Mouse (Mus musculus) liver, adult 2 months (tissue): ENCODE measurements around the gene T2. TPM values are rescaled to one million over a fixed set of nuclear protein-coding genes. Genes with fewer than 3 reads are reported as not detected.

ENCODE experiments used
- DNase-seq: peaks from one replicate; pipeline ENCODE4 v3.0.0-alpha.2; 2011; ENCODE audit warnings: low read depth, low spot score; ENCODE audit errors: extremely low read depth
- H3K27ac ChIP-seq: fragments of 200-500 bp; replicated peaks from 2 replicates; pipeline ENCODE4 v1.5.1; 2012; ENCODE audit warnings: low read depth, mild to moderate bottlenecking, control low read depth, inconsistent platforms, low read length; ENCODE audit not compliant: insufficient read depth
- H3K27me3 ChIP-seq: fragments of 200-500 bp; 2 replicates; pipeline ENCODE4 v1.6.1; 2012; ENCODE audit warnings: mild to moderate bottlenecking, moderate library complexity, low read length, inconsistent platforms; ENCODE audit not compliant: control insufficient read depth, insufficient read depth
- H3K36me3 ChIP-seq: fragments of 200-500 bp; 2 replicates; pipeline ENCODE4 v1.6.1; 2012; ENCODE audit warnings: low read length, inconsistent platforms; ENCODE audit not compliant: control insufficient read depth, insufficient read depth
- H3K4me1 ChIP-seq: fragments of 200-500 bp; 2 replicates; pipeline ENCODE4 v1.6.1; 2011; ENCODE audit warnings: low read length; ENCODE audit not compliant: control insufficient read depth, insufficient read depth
- H3K4me3 ChIP-seq: fragments of 200-500 bp; 2 replicates; pipeline ENCODE4 v1.5.1; 2011; ENCODE audit warnings: low read depth, mild to moderate bottlenecking, control low read depth, low read length, moderate library complexity; ENCODE audit not compliant: insufficient read depth
- H3K79me2 ChIP-seq: fragments of 200-500 bp; 2 replicates; pipeline ENCODE4 v1.6.1; 2012; ENCODE audit warnings: inconsistent platforms, mild to moderate bottlenecking, low read length, moderate library complexity; ENCODE audit not compliant: control insufficient read depth, insufficient read depth
- H3K9ac ChIP-seq: fragments of 200-500 bp; 2 replicates; pipeline ENCODE4 v1.6.1; 2012; ENCODE audit warnings: low read depth, mild to moderate bottlenecking, control low read depth, inconsistent platforms, low read length
- CTCF ChIP-seq: fragments of 200-500 bp; IDR thresholded peaks from 2 replicates; pipeline ENCODE4 v1.5.1; 2011; ENCODE audit warnings: low read depth, low read length, control low read depth
- POLR2A ChIP-seq: fragments of 200-500 bp; IDR thresholded peaks from 2 replicates; pipeline ENCODE4 v1.6.1; 2011; ENCODE audit warnings: low read length, control low read depth; ENCODE audit not compliant: insufficient read depth; ENCODE audit errors: extremely low read depth
- WGBS: fragments of 180-500 bp; shearing (Covaris S2); methylation state at CpG from one replicate; pipeline ENCODE4 v1.1.7; 2018; 5-methylcytosine and 5-hydroxymethylcytosine counted together
- polyA plus RNA-seq: library from polyadenylated mRNA; depleted of rRNA; stranded (reverse); fragments of >200 nt; gene quantifications from 2 replicates; pipeline ENCODE4 v1.2.3, GENCODE M21; 2012; rRNA removed
- total RNA-seq: library from RNA; depleted of rRNA; stranded (reverse); fragments of >200 nt; gene quantifications from 2 replicates; pipeline ENCODE4 v1.2.3, GENCODE M21; 2014; rRNA removed

Gene T2
- total and polyA plus RNA-seq, 2 experiments = not detected

- no peak for TF ChIP-seq CTCF
- no peak for TF ChIP-seq POLR2A
- WGBS = 46% methylated on average over 9 of the region's 9 CpGs
These were observed 101.2 kb downstream of the T2 start for GRCm38 (mm10) chr17:8456856-8457460.

GRCm38 (mm10) chr17:8461568-8461967 is 105.8 kb downstream of the T2 start:
- Histone ChIP-seq H3K9ac (no peak overlapping the region), H3K36me3 (no peaks in the 10 kb centered on the region), H3K27ac (no peak overlapping the region), H3K79me2 (no peaks in the 10 kb centered on the region), H3K27me3 (no peaks in the 10 kb centered on the region), H3K4me1 (no peaks in the 10 kb centered on the region), H3K4me3 (no peak overlapping the region)
- TF ChIP-seq POLR2A (no peak), CTCF (peak; percentile 76)
- DNase-seq = peak; percentile 4
- 3% methylated on average over 4 of the region's 4 CpGs for WGBS

More at GRCm38 (mm10) chr17:8456856-8457460, 101.2 kb downstream of the T2 start:
- Histone ChIP-seq H3K4me3 (no peak overlapping the region), H3K27ac (no peak overlapping the region), H3K79me2 (no peaks in the 10 kb centered on the region), H3K9ac (no peak overlapping the region), H3K4me1 (no peaks in the 10 kb centered on the region), H3K27me3 (peaks cover 3% of the 10 kb centered on the region; the same call in 1 of the 2 replicates), H3K36me3 (no peaks in the 10 kb centered on the region)
- DNase-seq = no peak

- Histone ChIP-seq H3K27me3 (no peaks in the 10 kb centered on the region), H3K4me3 (no peak overlapping the region), H3K36me3 (no peaks in the 10 kb centered on the region), H3K79me2 (no peaks in the 10 kb centered on the region), H3K27ac (no peak overlapping the region), H3K4me1 (no peaks in the 10 kb centered on the region), H3K9ac (no peak overlapping the region)
- DNase-seq = peak; percentile 48
- WGBS = 23% methylated on average over 9 of the region's 9 CpGs
- TF ChIP-seq CTCF (peak; percentile 85), POLR2A (no peak)
These were observed 107.8 kb downstream of the T2 start for GRCm38 (mm10) chr17:8463482-8464128.

- Histone ChIP-seq H3K79me2 (no peaks in the 10 kb centered on the region), H3K4me3 (no peak overlapping the region), H3K27ac (no peak overlapping the region), H3K27me3 (peaks cover 8% of the 10 kb centered on the region; the same call in 1 of the 2 replicates), H3K9ac (no peak overlapping the region), H3K36me3 (no peaks in the 10 kb centered on the region), H3K4me1 (no peaks in the 10 kb centered on the region)
- TF ChIP-seq POLR2A (no peak), CTCF (no peak)
- no peak for DNase-seq
- WGBS = 73% methylated on average over 3 of the region's 3 CpGs
These were observed 112.0 kb downstream of the T2 start for GRCm38 (mm10) chr17:8467771-8468170.

GRCm38 (mm10) chr17:8468716-8469344 is 113.0 kb downstream of the T2 start:
- Histone ChIP-seq H3K4me3 (no peak overlapping the region), H3K27ac (no peak overlapping the region), H3K4me1 (no peaks in the 10 kb centered on the region), H3K27me3 (peaks cover 8% of the 10 kb centered on the region; the same call in 1 of the 2 replicates), H3K79me2 (no peaks in the 10 kb centered on the region), H3K36me3 (no peaks in the 10 kb centered on the region), H3K9ac (no peak overlapping the region)
- no peak for TF ChIP-seq POLR2A
- TF ChIP-seq CTCF = peak; percentile 87
- WGBS = 15% methylated on average over 19 of the region's 19 CpGs
- peak; percentile 34 for DNase-seq

Other genes starting within 250 kb of the T2 start
- 0.07 TPM in 1 of 2 replicates, not detected in the other for gene Gm49673, start 208.2 kb upstream of the T2 start, total RNA-seq
- gene Gm49673, start 208.2 kb upstream of the T2 start, polyA plus RNA-seq = 0.17 TPM in 1 of 2 replicates, not detected in the other
- gene Rnaset2a, start 207.9 kb upstream of the T2 start, total RNA-seq = 44.9 and 51.8 TPM in 2 replicates
- 36.9 and 39.7 TPM in 2 replicates for gene Rnaset2a, start 207.9 kb upstream of the T2 start, polyA plus RNA-seq
- 10.5 TPM in 2 replicates for gene Fgfr1op, start 190.5 kb upstream of the T2 start, total RNA-seq
- 1.8 and 2.1 TPM in 2 replicates for gene Fgfr1op, start 190.5 kb upstream of the T2 start, polyA plus RNA-seq
- 0.60 TPM in 1 of 2 replicates, not detected in the other for gene Ccr6, start 119.9 kb upstream of the T2 start, total RNA-seq
- 0.17 and 0.20 TPM in 2 replicates for gene Ccr6, start 119.9 kb upstream of the T2 start, polyA plus RNA-seq
- 690 and 762 TPM in 2 replicates for gene Mpc1, start 73.1 kb upstream of the T2 start, total RNA-seq
- gene Mpc1, start 73.1 kb upstream of the T2 start, polyA plus RNA-seq = 305 and 352 TPM in 2 replicates
- gene Sft2d1, start 44.9 kb upstream of the T2 start, total RNA-seq = 58.4 and 59.7 TPM in 2 replicates
- gene Sft2d1, start 44.9 kb upstream of the T2 start, polyA plus RNA-seq = 53.7 and 67.4 TPM in 2 replicates
- gene Prr18, start 18.5 kb upstream of the T2 start, total RNA-seq = 0.09 and 0.27 TPM in 2 replicates
- 0.04 and 0.17 TPM in 2 replicates for gene Prr18, start 18.5 kb upstream of the T2 start, polyA plus RNA-seq
- not detected in 2 replicates for gene T, start 78.4 kb downstream of the T2 start, total RNA-seq
- gene T, start 78.4 kb downstream of the T2 start, polyA plus RNA-seq = not detected in 2 replicates
- 0.28 and 0.54 TPM in 2 replicates for gene Pde10a, start 169.4 kb downstream of the T2 start, total RNA-seq
- gene Pde10a, start 169.4 kb downstream of the T2 start, polyA plus RNA-seq = 0.52 and 0.56 TPM in 2 replicates
- gene Gm17087, start 211.0 kb downstream of the T2 start, total RNA-seq = not detected in 2 replicates
- gene Gm17087, start 211.0 kb downstream of the T2 start, polyA plus RNA-seq = not detected in 2 replicates